Comparison of ENCODE assay signal across 8 mouse cellular contexts in genomic region chr6:136660831-136661705, GRCm38 (mm10). TPM values are rescaled to one million over a fixed set of nuclear protein-coding genes. Genes with fewer than 3 reads are reported as not detected.
A peak's percentile ranks its signal among the peaks of the same experiment; 100 is the strongest.
DNase-seq lines count a peak whose midpoint lies in the region; ATAC-seq and TF ChIP-seq lines count a peak whose summit lies in the region.

No protein-coding gene starts in this region.

- H3K27ac ChIP-seq in heart, embryonic 12.5 days (ENCODE audit: poor library complexity, severe bottlenecking) = no peak overlapping the region
- no peak overlapping the region for H3K27ac ChIP-seq in ES-E14 (ENCODE audit: insufficient read depth, low read depth, low read length, poor library complexity, severe bottlenecking)
- no peak overlapping the region for H3K27ac ChIP-seq in heart, postnatal 0 days (ENCODE audit: low read depth)

- H3K27me3 ChIP-seq in heart, embryonic 12.5 days (replicated peaks) = peaks cover 38% of the 10 kb centered on the region
- H3K27me3 ChIP-seq in heart, postnatal 0 days (ENCODE audit: control insufficient read depth, insufficient read depth, low read length) = 0 out of 2 replicates have a peak, but pooled peaks cover 11% of the 10 kb centered on the region

- no peak for TF ChIP-seq CTCF in heart, postnatal 0 days (IDR thresholded peaks at IDR 0.05; ENCODE audit: low read depth)

- H3K4me2 ChIP-seq in heart, embryonic 12.5 days = peak overlapping the region; percentile 93
- peak overlapping the region; percentile 54 for H3K4me2 ChIP-seq in heart, postnatal 0 days (ENCODE audit: low read depth, low read length)

- DNase-seq in heart, postnatal 4 days = no peak
- DNase-seq in ES-E14 (ENCODE audit: low read depth, low spot score) (no peak), adipocyte (ENCODE audit: low spot score) (no peak)
- DNase-seq in heart, postnatal 0 days (ENCODE audit: low spot score) = no peak
- DNase-seq in ovary, adult 18-20 months (ENCODE audit: low spot score) = no peak
- no peak for DNase-seq in gastrocnemius, postnatal 14 days

- H3K9ac ChIP-seq in heart, embryonic 12.5 days = peak overlapping the region; percentile 72
- H3K9ac ChIP-seq in ES-E14 (ENCODE audit: insufficient read depth, low read depth, low read length, poor library complexity, severe bottlenecking) = peak overlapping the region; percentile 70
- H3K9ac ChIP-seq in heart, postnatal 0 days (replicated peaks; ENCODE audit: low read depth, low read length) = peak overlapping the region; percentile 45; the same call in 1 of the 2 replicates

- H3K9me3 ChIP-seq in heart, embryonic 12.5 days (replicated peaks) = no peaks in the 10 kb centered on the region
- H3K9me3 ChIP-seq in ES-E14 (ENCODE audit: control insufficient read depth, insufficient read depth, low read depth, low read length) = no peaks in the 10 kb centered on the region
- H3K9me3 ChIP-seq in heart, postnatal 0 days (replicated peaks; ENCODE audit: control insufficient read depth, low read length) = no peaks in the 10 kb centered on the region

- intact Hi-C loops in gastrocnemius, postnatal 14 days (cut with DNase I; ENCODE audit: low total_unique reads) = no loop called here

- no peaks in the 10 kb centered on the region for H3K36me3 ChIP-seq in heart, embryonic 12.5 days
- H3K36me3 ChIP-seq in ES-E14 (ENCODE audit: control insufficient read depth, insufficient read depth, low read length, poor library complexity, severe bottlenecking) = no peaks in the 10 kb centered on the region
- H3K36me3 ChIP-seq in heart, postnatal 0 days (replicated peaks; ENCODE audit: control insufficient read depth, insufficient read depth, low read length) = no peaks in the 10 kb centered on the region

- 0 out of 2 replicates have a peak, but pooled peaks have one; percentile 15 for ATAC-seq in heart, embryonic 12.5 days (ENCODE audit: insufficient number of reproducible peaks, low FRiP score)
- peak; percentile 13; the same call in 1 of the 2 replicates for ATAC-seq in heart, postnatal 0 days (ENCODE audit: insufficient read depth, low read depth)
- 0 out of 2 replicates have a peak, but pooled peaks have one; percentile 5 for ATAC-seq in megakaryocyte, adult 5-6 weeks (ENCODE audit: poor library complexity, severe bottlenecking)

- in situ Hi-C loops in ES-E14 (cut with MboI; ENCODE audit: low sequenced_read_pairs in 2 of 2, unreplicated experiment in 2 of 2) = no loop called here

- H3K4me3 ChIP-seq in heart, embryonic 12.5 days = peak overlapping the region; percentile 54
- H3K4me3 ChIP-seq in ES-E14 (ENCODE audit: insufficient read depth in 1 of 2, low read depth in 1 of 2, low read length in 2 of 2, poor library complexity in 1 of 2, severe bottlenecking in 1 of 2) = peak overlapping the region; percentile 69 to 73
- peak overlapping the region; percentile 32 for H3K4me3 ChIP-seq in heart, postnatal 0 days (ENCODE audit: low read depth, low read length)

- TF ChIP-seq EP300 in heart, postnatal 0 days (IDR thresholded peaks at IDR 0.05; ENCODE audit: low read depth) = no peak

- WGBS in heart, embryonic 12.5 days = 15% methylated on average over 34 of the region's 34 CpGs
- WGBS in heart, postnatal 0 days = 18% methylated on average over 32 of the region's 34 CpGs

- H3K4me1 ChIP-seq in heart, embryonic 12.5 days (replicated peaks) = peaks cover 16% of the 10 kb centered on the region
- H3K4me1 ChIP-seq in ES-E14 (ENCODE audit: control insufficient read depth in 2 of 2, insufficient read depth in 2 of 2, low read length in 2 of 2, poor library complexity in 1 of 2) = peaks cover 0 to 2% of the 10 kb centered on the region in 2 experiments; a peak in 1 of 4 replicates
- no peaks in the 10 kb centered on the region for H3K4me1 ChIP-seq in heart, postnatal 0 days (ENCODE audit: control insufficient read depth, insufficient read depth)

TF ChIP-seq in ES-E14, 5 proteins besides CTCF, POLR2A, EP300 and RAD21:
- TF ChIP-seq HCFC1 (IDR thresholded peaks at IDR 0.05; ENCODE audit: borderline replicate concordance, insufficient read depth, low read length) (no peak), ZC3H11A (IDR thresholded peaks at IDR 0.05; ENCODE audit: borderline replicate concordance, low read depth, low read length) (no peak), CHD2 (IDR thresholded peaks at IDR 0.05; ENCODE audit: low read depth, low read length) (no peak), ZNF384 (IDR thresholded peaks at IDR 0.05; ENCODE audit: low read depth, low read length) (no peak), MAFK (IDR thresholded peaks at IDR 0.05; ENCODE audit: insufficient read depth, low read depth, low read length) (no peak)
TF ChIP-seq in ES-E14: peak in this region for 0.

RNA-seq across cellular contexts. Expression of gene Plbd1, which starts 0.7 kb away (rescaled TPM):
- polyA plus RNA-seq in heart, embryonic 12.5 days (2016; fragmentation: Nextera tagmentation; extraction: Ambion mirVana) = 6.0 and 6.1 TPM in 2 replicates
- 10 to 100 TPM; 20.7 to 23.6 TPM for total RNA-seq in heart, postnatal 4 days (2021)
- total RNA-seq in ES-E14 (2012; rRNA removed) = 2.5 and 3.0 TPM in 2 replicates
- 6.1 and 11.9 TPM in 2 replicates for total RNA-seq in heart, postnatal 0 days (2014; rRNA removed; ENCODE audit: low replicate concordance)
- 11.7 and 13.3 TPM in 2 replicates for polyA plus RNA-seq in heart, postnatal 0 days (2015; fragmentation: Nextera tagmentation; extraction: Ambion mirVana)
- 346 and 350 TPM in 2 replicates for total RNA-seq in megakaryocyte, adult 5-6 weeks (2015)
- 290 and 300 TPM in 2 replicates for total RNA-seq in megakaryocyte, adult 5-6 weeks (2017)
- total RNA-seq in gastrocnemius, postnatal 14 days (2021) = 10 to 100 TPM; 12.2 to 14.9 TPM

Comparison
In these comparisons a context has a peak if more than half of its experiments do, and no peak if none do; other contexts are left out.
1. RNA of gene Plbd1, which starts 0.7 kb away (total RNA-seq): 290 to 350 TPM in megakaryocyte, adult 5-6 weeks; 20.7 to 23.6 TPM in heart, postnatal 4 days, 12.2 to 14.9 TPM in gastrocnemius, postnatal 14 days, 6.1 to 11.9 TPM in heart, postnatal 0 days and 2.5 to 3.0 TPM in ES-E14; every median in the first group is over 10 times any median in the second.
2. Peak in every context shown above with its lines, with median percentiles within 50 percentile points of each other: ATAC-seq, H3K4me3 ChIP-seq and H3K9ac ChIP-seq.